Mouse (Mus musculus) midbrain, embryonic 12.5 days (tissue): ENCODE data around the gene Acsl1. TPM values are rescaled to one million over a fixed set of nuclear protein-coding genes. Genes with fewer than 3 reads are reported as not detected.

Experiments used
- ATAC-seq: fragments of 200-750 bp; cut with Nextera tagmentation; 2 replicates; pipeline ENCODE4 v1.8.0; 2017; ENCODE audit warnings: low read depth, moderate TSS enrichment, moderate library complexity; ENCODE audit not compliant: low FRiP score
- H3K27ac ChIP-seq: fragments of 300-500 bp; sonication (generic); replicated peaks from 2 replicates; pipeline ENCODE4 v1.5.1; 2016; ENCODE audit warnings: mild to moderate bottlenecking
- H3K27me3 ChIP-seq: fragments of 300-500 bp; sonication (generic); 2 replicates; pipeline ENCODE4 v1.6.1; 2016; ENCODE audit warnings: mild to moderate bottlenecking
- H3K36me3 ChIP-seq: fragments of 300-500 bp; sonication (generic); 2 replicates; pipeline ENCODE4 v1.6.1; 2016
- H3K4me1 ChIP-seq: fragments of 300-500 bp; sonication (generic); 2 replicates; pipeline ENCODE4 v1.6.1; 2016
- H3K4me2 ChIP-seq: fragments of 300-500 bp; sonication (generic); replicated peaks from 2 replicates; pipeline ENCODE4 v1.6.1; 2016; ENCODE audit warnings: mild to moderate bottlenecking, moderate library complexity
- H3K4me3 ChIP-seq: fragments of 300-500 bp; sonication (generic); 2 replicates; pipeline ENCODE4 v1.5.1; 2016; ENCODE audit warnings: mild to moderate bottlenecking
- H3K9ac ChIP-seq: fragments of 300-500 bp; sonication (generic); replicated peaks from 2 replicates; pipeline ENCODE4 v1.6.1; 2016; ENCODE audit warnings: mild to moderate bottlenecking, moderate library complexity
- H3K9me3 ChIP-seq: fragments of 300-500 bp; sonication (generic); 2 replicates; pipeline ENCODE4 v1.6.1; 2016; ENCODE audit warnings: mild to moderate bottlenecking
- WGBS: fragments of 180-500 bp; shearing (Covaris S2); methylation state at CpG from one replicate; pipeline ENCODE4 v1.1.7; 2016; 5-methylcytosine and 5-hydroxymethylcytosine counted together
- polyA plus RNA-seq: library from polyadenylated mRNA; unstranded; fragments of >200 nt; fragmentation: Nextera tagmentation; extraction: Ambion mirVana; gene quantifications from 2 replicates; pipeline ENCODE4 v1.2.1, GENCODE M21; 2016

Gene Acsl1
- polyA plus RNA-seq, 1 experiment from 2014 or later, result 7.8 TPM

DNA sequence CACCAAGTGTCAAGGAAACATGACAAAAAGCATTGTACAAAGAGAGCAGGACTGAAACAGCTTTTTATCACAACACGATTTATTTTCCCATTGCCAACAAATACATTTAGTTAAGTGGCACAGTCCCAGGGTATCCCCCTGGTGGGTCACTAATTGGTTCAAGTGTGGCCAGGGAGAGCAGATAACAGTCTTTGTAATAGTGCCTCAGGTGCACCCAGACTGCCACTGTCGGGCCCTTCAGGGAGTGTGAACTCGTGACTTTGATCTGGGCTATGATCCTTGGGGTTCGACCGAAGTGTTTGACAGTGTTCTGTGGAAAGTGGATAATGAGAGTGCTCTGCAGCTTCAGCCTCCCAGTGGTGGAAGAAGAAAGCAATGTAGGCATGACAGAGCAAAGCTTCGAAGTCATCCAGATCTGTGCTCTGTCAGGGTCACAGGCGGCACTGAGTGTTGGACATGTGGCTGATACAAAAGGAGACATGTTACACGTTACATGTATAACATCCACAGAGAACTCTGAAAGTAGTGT, 21.1 kb upstream of the Acsl1 start:
- Histone ChIP-seq H3K36me3 (no peaks in the 10 kb centered on the region), H3K27me3 (no peaks in the 10 kb centered on the region), H3K9ac (no peak overlapping the region), H3K4me2 (no peak overlapping the region), H3K9me3 (peaks cover 5% of the 10 kb centered on the region; the same call in 1 of the 2 replicates), H3K4me3 (no peak overlapping the region), H3K4me1 (no peaks in the 10 kb centered on the region), H3K27ac (no peak overlapping the region)
- no peak for ATAC-seq
- WGBS, result 76% methylated on average over 8 of the region's 8 CpGs

DNA sequence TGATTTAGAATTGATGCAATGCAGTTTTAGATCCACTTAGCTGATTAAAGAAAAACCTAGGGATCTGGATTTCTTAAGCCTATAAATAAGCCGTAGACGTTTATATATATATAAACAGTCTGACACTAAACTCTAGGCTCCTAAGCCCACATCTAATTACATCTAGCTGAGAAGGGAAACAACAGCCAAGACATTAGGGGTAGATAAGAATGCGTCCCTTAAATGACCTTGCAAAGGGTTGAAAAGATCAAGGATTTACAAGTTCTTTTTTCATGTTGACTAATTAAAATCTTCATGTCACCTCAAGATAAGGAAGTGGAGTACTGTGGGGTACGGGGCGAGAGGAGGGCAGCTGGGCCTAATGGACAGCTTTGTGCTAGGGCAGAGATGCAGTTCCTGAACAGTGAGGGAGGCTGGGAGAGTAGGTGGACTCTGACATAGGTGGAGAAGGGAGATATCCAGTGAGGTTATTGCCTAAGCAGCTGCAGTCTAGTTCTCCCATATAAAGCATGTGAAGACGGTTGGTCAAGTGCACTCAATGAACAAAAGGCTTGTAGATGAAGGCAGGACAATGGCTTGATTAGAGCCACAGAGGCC, 12.5 kb upstream of the Acsl1 start:
- Histone ChIP-seq H3K9me3 (peaks cover 5% of the 10 kb centered on the region; the same call in 1 of the 2 replicates), H3K4me1 (no peaks in the 10 kb centered on the region), H3K36me3 (no peaks in the 10 kb centered on the region), H3K27me3 (no peaks in the 10 kb centered on the region), H3K4me3 (no peak overlapping the region), H3K9ac (no peak overlapping the region), H3K27ac (no peak overlapping the region), H3K4me2 (no peak overlapping the region)
- ATAC-seq, result no peak
- WGBS, result 77% methylated on average over 6 of the region's 6 CpGs

- H3K9me3 ChIP-seq, result no peaks in the 10 kb centered on the region
- no peaks in the 10 kb centered on the region; the same call in 1 of the 2 replicates for H3K4me1 ChIP-seq
- H3K4me2 ChIP-seq, result no peak overlapping the region
- WGBS, result 86% methylated on average over 2 of the region's 2 CpGs
- H3K4me3 ChIP-seq, result no peak overlapping the region
- no peak for ATAC-seq
- H3K27me3 ChIP-seq, result peaks cover 10% of the 10 kb centered on the region
- H3K9ac ChIP-seq, result no peak overlapping the region
- no peak overlapping the region for H3K27ac ChIP-seq
- no peaks in the 10 kb centered on the region for H3K36me3 ChIP-seq
Measured at GRCm38 (mm10) chr8:46468400-46468799, 2.4 kb upstream of the Acsl1 start.

DNA sequence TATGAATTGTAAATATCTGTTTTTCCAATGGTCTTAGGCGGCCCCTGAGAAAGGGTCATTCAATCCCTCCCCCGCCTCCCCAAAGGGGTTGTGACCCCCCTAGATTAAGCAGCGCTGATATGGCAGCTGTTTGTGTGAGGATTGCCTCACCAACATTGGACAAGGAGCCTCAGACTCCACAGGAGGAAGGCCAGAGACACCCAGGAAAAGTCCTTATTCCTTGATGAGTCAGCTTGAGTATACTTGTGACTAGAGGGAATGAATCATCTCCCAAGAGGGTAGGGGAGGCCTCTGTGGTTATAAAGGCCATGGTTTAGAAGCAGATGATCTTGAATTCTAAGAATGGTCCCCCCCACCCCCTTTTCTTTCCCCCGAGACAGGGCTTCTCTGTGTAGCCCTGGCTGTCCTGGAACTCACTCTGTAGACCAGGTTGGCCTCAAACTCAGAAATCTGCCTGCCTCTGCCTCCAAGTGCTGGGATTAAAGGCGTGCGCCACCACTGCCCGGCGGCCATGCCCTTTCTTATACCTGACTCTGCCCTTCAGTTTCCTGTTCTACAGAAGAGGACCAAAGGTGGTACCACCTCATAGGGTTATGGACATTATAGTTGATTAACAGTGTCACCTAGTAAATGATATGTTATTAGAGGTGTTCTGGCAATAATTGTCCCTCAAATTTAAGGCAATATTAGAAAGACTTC, 1.6 kb upstream of the Acsl1 start:
- Histone ChIP-seq H3K4me2 (no peak overlapping the region), H3K4me1 (no peaks in the 10 kb centered on the region; the same call in 1 of the 2 replicates), H3K4me3 (no peak overlapping the region), H3K9me3 (no peaks in the 10 kb centered on the region), H3K27me3 (peaks cover 12% of the 10 kb centered on the region), H3K36me3 (no peaks in the 10 kb centered on the region), H3K27ac (no peak overlapping the region), H3K9ac (no peak overlapping the region)
- ATAC-seq, result no peak
- WGBS, result 93% methylated on average over 8 of the region's 8 CpGs

DNA sequence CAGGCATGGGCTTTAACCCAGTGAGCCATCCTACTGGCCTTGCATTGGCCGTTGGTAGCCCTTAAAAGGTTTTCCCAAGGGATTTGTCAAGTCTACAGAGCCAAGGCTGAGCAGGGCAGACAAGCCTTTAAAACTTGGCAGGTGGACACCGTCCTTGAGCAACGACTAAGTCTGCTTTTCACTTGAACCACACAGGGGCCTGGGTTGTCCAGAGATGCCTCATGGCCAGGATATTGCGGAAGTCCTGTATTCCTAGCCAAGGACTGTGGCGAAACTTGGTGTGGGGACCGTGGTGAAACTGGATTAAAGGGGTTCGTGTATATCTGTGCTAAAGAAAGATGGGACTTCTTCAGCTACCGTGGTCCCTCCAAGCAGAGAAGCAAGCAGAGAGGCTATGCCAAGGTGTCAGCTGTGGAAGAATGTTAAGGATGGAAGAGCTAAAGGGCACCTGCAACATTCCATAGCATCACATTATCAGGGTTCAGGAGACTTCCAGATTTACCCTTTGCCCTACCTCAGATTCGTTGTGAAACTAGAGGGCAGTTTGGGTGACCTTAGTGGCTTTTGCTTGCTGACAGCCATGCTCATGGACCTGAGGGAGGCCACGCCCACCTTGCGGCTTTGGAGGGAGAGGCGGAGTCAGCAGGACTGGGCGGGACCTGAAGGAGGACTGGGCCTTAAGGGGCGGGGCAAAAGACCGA, 596 bp upstream of the Acsl1 start:
- peak; percentile 47 for ATAC-seq
- 43% methylated on average over 15 of the region's 15 CpGs for WGBS
- no peak overlapping the region; the same call in 1 of the 2 replicates for H3K27ac ChIP-seq
- no peaks in the 10 kb centered on the region for H3K36me3 ChIP-seq
- H3K4me2 ChIP-seq, result peak overlapping the region; percentile 95
- H3K27me3 ChIP-seq, result peaks cover 12% of the 10 kb centered on the region
- no peak overlapping the region for H3K9ac ChIP-seq
- peak overlapping the region; percentile 86 for H3K4me3 ChIP-seq
- H3K4me1 ChIP-seq, result no peaks in the 10 kb centered on the region; the same call in 1 of the 2 replicates
- H3K9me3 ChIP-seq, result no peaks in the 10 kb centered on the region

- H3K9ac ChIP-seq, result peak overlapping the region; percentile 81
- H3K27ac ChIP-seq, result no peak overlapping the region
- H3K4me2 ChIP-seq, result peak overlapping the region; percentile 95
- no peaks in the 10 kb centered on the region; the same call in 1 of the 2 replicates for H3K4me1 ChIP-seq
- H3K4me3 ChIP-seq, result peak overlapping the region; percentile 86
- WGBS, result 45% methylated on average over 9 of the region's 9 CpGs
- H3K9me3 ChIP-seq, result no peaks in the 10 kb centered on the region
- H3K36me3 ChIP-seq, result no peaks in the 10 kb centered on the region
- peaks cover 12% of the 10 kb centered on the region for H3K27me3 ChIP-seq
- no peak for ATAC-seq
Measured at GRCm38 (mm10) chr8:46471926-46472485, 1.2 kb downstream of the Acsl1 start.

DNA sequence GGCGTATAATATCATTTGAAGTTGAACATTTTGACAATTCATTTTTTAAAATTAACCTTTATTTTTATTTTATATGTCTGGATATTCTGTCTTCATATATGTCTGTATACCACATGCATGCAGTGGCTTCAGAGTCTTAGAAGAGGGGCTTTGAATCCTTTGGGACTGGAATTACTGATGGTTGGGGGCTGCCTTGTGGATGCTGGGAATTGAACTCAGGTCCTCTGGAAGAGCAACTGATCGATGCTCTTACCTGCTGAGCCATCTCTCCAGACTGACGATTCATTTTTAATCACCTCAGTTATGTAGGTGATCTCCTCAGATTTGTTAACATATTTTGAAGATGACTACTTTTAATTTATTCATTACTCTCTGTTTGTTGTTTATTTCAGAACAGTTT, 3.3 kb downstream of the Acsl1 start:
- Histone ChIP-seq H3K4me2 (no peak overlapping the region), H3K4me1 (no peaks in the 10 kb centered on the region; the same call in 1 of the 2 replicates), H3K36me3 (no peaks in the 10 kb centered on the region), H3K27ac (no peak overlapping the region), H3K27me3 (peaks cover 12% of the 10 kb centered on the region), H3K9me3 (no peaks in the 10 kb centered on the region), H3K4me3 (no peak overlapping the region), H3K9ac (no peak overlapping the region)
- WGBS, result 96% methylated on average over 3 of the region's 3 CpGs
- ATAC-seq, result no peak

DNA sequence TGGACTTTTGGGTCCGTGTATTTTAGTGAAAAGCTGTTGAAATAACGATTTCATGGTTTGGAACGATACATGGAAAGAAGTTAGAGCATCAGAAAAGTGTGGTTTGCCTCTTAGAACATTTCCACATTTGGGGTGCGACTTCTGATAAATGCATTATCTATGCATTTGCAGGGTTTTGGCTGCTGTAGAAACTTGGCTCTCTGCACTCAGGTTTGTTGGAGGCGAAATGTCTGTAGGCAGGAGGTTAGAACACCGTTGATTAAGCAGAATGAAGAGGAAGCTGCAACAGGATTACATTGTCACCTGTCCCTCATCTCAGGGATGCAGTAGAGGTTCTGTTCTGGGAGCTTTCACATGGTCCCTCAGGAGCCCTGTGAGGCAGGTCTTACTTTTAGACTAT, 3.8 kb downstream of the Acsl1 start:
- no peak for ATAC-seq

DNA sequence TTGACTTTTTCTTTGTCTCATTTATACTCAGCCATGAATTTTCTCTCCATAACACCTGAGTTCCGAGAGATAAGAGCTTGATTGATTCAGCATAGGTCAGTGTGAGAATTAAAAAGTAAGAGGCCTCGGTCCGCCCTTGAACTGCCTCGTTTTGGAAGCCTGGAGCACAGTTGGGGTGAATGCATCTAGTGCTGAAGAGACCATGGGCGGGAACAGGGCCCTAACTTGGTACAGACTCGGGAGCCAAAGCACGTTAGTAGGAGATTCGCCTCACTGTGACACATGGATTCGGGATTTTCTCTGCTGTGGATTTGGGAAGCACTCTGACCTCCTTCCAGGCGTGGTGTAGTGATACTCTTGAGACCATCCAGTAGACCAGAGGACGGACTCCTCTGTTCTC, 4.6 kb downstream of the Acsl1 start:
- 87% methylated on average over 11 of the region's 11 CpGs for WGBS
- no peak for ATAC-seq
- H3K27me3 ChIP-seq, result peaks cover 12% of the 10 kb centered on the region

More for the DNA sequence above, 3.8 kb downstream of the Acsl1 start:
- H3K9ac ChIP-seq, result no peak overlapping the region
- H3K4me3 ChIP-seq, result no peak overlapping the region
- H3K27me3 ChIP-seq, result peaks cover 12% of the 10 kb centered on the region
- no peak overlapping the region for H3K4me2 ChIP-seq
- no peaks in the 10 kb centered on the region for H3K36me3 ChIP-seq
- H3K9me3 ChIP-seq, result no peaks in the 10 kb centered on the region
- H3K4me1 ChIP-seq, result no peaks in the 10 kb centered on the region; the same call in 1 of the 2 replicates
- 88% methylated on average over 6 of the region's 6 CpGs for WGBS
- no peak overlapping the region for H3K27ac ChIP-seq

DNA sequence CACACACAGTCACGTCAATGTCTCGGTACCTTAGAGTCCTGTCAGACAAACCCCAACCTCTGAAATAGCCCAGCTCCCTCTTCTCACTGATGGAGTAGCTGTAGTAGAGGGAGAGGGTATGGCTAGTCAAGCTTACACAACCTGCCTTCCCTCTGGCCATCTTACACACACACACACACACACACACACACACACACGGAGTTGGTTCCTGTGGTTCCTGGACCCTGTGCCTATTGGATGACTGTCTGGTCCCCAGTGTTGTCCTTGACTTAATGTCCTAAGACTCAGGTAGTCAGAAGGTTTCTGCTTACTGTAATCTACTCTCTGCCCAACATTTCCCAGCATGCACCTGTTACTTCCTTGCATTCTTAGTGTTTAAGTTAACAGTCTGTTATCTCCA, 5.1 kb downstream of the Acsl1 start:
- Histone ChIP-seq H3K36me3 (no peaks in the 10 kb centered on the region), H3K4me1 (peaks cover 5% of the 10 kb centered on the region; the same call in 1 of the 2 replicates), H3K27ac (no peak overlapping the region), H3K9me3 (no peaks in the 10 kb centered on the region), H3K4me3 (no peak overlapping the region), H3K4me2 (no peak overlapping the region), H3K9ac (no peak overlapping the region), H3K27me3 (peaks cover 12% of the 10 kb centered on the region)
- 95% methylated on average over 3 of the region's 3 CpGs for WGBS
- no peak for ATAC-seq

More for the DNA sequence above, 4.6 kb downstream of the Acsl1 start:
- Histone ChIP-seq H3K4me2 (no peak overlapping the region), H3K27ac (no peak overlapping the region), H3K4me1 (peaks cover 4% of the 10 kb centered on the region; the same call in 1 of the 2 replicates), H3K9me3 (no peaks in the 10 kb centered on the region), H3K9ac (no peak overlapping the region), H3K4me3 (no peak overlapping the region), H3K36me3 (no peaks in the 10 kb centered on the region)

- H3K4me2 ChIP-seq, result no peak overlapping the region
- H3K9me3 ChIP-seq, result no peaks in the 10 kb centered on the region
- 84% methylated on average over 9 of the region's 9 CpGs for WGBS
Measured at GRCm38 (mm10) chr8:46477747-46478458, 7.1 kb downstream of the Acsl1 start.

More at GRCm38 (mm10) chr8:46477747-46478458, 7.1 kb downstream of the Acsl1 start:
- no peaks in the 10 kb centered on the region for H3K36me3 ChIP-seq
- H3K4me1 ChIP-seq, result 0 out of 2 replicates have a peak, but pooled peaks cover 5% of the 10 kb centered on the region
- H3K27me3 ChIP-seq, result peaks cover 7% of the 10 kb centered on the region
- ATAC-seq, result no peak
- H3K27ac ChIP-seq, result no peak overlapping the region
- no peak overlapping the region for H3K4me3 ChIP-seq
- H3K9ac ChIP-seq, result no peak overlapping the region
